Mouse (Mus musculus): ENCODE measurements around the gene Ubxn11.

- TF ChIP-seq POLR2A (IDR thresholded peaks at IDR 0.05; ENCODE audit: insufficient read depth, low read depth, low read length): no peak
- peak; percentile 94 for TF ChIP-seq CTCF (IDR thresholded peaks at IDR 0.05)
- TF ChIP-seq EP300 (IDR thresholded peaks at IDR 0.05; ENCODE audit: insufficient read depth, low read depth, low read length): no peak
Measured at GRCm38 (mm10) chr4:134123680-134124551, 21.5 kb downstream of the Ubxn11 start.
